Mouse (Mus musculus) central nervous system, embryonic 11.5 days (tissue): Measurements from ENCODE around the gene Zbtb3. TPM values are rescaled to one million over a fixed set of nuclear protein-coding genes. Genes with fewer than 3 reads are reported as not detected.

Source experiments
- polyA plus RNA-seq: library from polyadenylated mRNA; depleted of rRNA; stranded (reverse); fragments of >200 nt; gene quantifications from 2 replicates; pipeline ENCODE4 v1.2.3, GENCODE M21; 2012; rRNA removed

Zbtb3 gene
- polyA plus RNA-seq: 2.9 and 4.6 TPM in 2 replicates

GRCm38 (mm10) chr19:8802130-8802821 is at the start of gene Zbtb3:
Zbtb3 (plus strand) TSS chr19:8802555.

GRCm38 (mm10) chr19:8756635-8757387 is 45.5 kb upstream of the Zbtb3 start, which contains the start of gene Nxf1:
Nxf1 (plus strand) TSS chr19:8757073.

GRCm38 (mm10) chr19:8770567-8771270 is 31.6 kb upstream of the Zbtb3 start, which contains the start of gene Tmem223:
Tmem223 (plus strand) TSS chr19:8770996.

DNA sequence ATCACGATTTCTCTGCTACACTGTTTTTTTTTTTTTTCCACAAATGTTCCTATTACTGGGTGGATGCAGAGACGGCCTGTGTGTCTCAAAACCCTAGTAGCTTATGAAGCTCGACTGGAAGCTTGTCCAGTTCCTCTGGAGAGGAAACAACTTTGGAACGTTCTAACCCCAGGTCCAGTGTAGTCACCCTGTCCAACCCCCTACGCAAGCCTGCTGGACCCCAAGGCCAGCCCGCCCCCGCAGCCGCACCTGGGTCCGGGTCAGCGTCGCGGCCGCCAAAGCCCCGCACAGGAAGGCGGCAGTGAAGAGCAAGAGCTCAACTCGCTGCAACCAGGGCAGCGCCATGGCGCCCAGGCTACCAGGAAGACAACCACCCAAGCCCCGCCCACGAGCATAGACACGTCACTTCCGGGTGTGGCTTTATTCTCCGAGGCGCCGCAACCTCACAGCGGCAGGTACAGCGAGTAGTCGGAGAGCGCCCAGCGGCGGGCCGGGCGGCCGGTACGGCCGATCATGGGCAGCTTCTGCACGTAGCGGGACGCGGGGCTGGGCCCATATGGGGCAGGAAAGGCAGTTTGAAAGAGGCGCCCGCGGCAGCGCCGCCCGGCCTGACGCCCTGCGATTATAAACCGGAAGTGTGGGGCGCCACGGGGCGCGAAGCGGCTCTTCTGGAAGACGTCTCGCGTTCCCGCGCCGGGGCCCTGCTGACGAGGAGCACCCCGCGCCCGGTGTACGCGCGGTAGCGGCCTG is 28.1 kb upstream of the Zbtb3 start, which contains the start of gene Tmem179b:
Gene Tmem179b, minus strand, starts transcription at position 382 of the 750 bp plus-strand sequence.

GRCm38 (mm10) chr19:8786008-8786781 is 16.2 kb upstream of the Zbtb3 start, which contains the start of gene Taf6l:
Taf6l (minus strand) TSS chr19:8786417.

DNA sequence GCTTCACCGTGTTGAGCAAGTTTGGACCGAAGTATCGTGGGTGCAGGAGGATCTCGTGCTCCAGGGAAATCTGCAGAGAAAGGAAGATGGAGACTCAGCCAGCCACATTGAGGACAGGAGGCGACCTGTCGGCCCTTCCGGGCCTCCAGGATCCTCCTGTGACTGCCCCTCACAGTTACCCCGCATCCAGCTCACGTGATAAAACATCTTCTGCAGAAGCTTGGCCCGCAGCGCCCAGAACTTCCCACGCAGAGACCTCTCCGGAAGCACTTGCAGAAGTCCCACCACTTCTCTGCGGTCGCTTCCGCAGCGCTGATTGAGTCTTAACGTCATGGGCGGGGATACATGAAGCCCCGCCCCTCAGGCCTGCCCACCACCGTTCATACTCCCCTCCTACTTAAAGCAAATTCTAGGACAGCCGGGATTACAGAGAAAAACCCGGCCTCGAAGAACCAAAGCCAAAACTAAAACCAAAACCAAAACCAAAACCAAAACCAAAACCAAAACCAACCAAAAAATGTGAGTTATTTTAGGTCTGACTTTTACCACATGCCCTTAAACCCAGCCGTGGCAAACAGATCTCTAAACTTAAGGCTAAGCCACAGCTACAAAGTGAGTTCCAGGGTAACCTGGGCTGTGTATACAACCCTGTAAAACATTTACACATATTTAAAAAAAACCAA is 4.0 kb upstream of the Zbtb3 start, which contains the start of gene Polr2g:
Gene Polr2g, minus strand, starts transcription at position 314 of the 683 bp plus-strand sequence.

DNA sequence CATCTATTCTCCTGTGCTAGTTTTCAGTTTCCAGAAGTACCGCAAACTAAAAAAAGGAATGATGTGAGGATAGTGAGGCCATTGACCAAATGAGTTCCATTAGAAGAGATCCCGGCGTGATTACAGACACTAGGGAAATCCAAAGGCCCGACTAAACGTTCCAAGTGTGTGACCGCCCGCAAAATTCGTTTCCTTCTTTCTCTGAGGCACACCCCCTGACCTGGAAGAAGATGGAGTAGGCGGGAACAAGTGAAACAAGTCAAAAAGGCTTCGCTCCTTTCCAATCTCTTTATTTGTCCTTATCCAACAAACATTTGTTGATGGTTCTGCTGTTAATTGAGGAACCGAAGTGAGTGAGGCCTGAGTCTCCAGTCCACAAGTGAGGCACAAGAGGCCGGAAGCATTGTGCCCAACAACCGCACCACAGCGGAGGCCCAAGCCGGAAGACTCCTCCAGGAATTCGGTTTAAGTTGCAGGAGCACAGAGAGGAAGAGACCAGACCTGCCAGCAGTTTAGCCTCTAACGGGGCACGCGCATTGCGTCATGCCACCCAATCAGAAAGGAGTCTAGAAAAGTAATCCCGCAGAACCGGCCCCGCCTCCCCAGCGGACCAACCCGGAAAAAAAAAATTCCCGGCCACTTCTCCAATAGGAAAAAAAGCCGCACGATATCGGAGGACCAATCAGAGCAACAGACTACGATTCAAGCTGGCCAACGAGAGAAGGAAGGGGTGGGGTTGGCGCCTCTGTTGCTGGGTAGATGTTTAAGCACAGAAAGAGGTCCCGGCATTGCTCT is 16.6 kb downstream of the Zbtb3 start, which contains the start of gene Ttc9c:
Gene Ttc9c, minus strand, starts transcription at position 533 of the 795 bp plus-strand sequence.

GRCm38 (mm10) chr19:8819596-8820423 is 17.5 kb downstream of the Zbtb3 start, which contains the start of gene Hnrnpul2:
Hnrnpul2 (plus strand) TSS chr19:8820010.

DNA sequence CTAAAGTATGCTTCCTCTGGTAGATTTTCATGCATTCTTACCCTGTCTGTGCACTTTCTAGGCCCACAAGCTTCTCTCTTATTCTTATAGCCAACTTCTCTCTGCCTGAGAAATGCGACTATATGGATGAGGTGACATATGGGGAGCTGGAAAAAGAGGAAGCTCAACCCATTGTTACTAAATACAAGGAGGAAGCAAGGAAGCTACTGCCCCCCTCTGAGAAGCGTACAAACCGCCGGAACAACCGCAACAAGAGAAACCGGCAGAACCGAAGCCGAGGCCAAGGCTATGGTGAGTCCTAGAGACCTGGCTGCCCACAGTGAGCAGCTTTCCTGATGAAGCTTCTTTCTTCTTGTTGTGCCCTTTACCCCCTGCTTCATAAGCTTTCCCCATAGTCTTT is 27.3 kb downstream of the Zbtb3 start, which contains the start of gene AC129217.1:
Gene AC129217.1, plus strand, starts transcription at position 114 of the 400 bp plus-strand sequence.

GRCm38 (mm10) chr19:8837251-8837791 is 35.0 kb downstream of the Zbtb3 start, which contains the start of gene Bscl2:
Bscl2 (plus strand) TSS chr19:8837467.

DNA sequence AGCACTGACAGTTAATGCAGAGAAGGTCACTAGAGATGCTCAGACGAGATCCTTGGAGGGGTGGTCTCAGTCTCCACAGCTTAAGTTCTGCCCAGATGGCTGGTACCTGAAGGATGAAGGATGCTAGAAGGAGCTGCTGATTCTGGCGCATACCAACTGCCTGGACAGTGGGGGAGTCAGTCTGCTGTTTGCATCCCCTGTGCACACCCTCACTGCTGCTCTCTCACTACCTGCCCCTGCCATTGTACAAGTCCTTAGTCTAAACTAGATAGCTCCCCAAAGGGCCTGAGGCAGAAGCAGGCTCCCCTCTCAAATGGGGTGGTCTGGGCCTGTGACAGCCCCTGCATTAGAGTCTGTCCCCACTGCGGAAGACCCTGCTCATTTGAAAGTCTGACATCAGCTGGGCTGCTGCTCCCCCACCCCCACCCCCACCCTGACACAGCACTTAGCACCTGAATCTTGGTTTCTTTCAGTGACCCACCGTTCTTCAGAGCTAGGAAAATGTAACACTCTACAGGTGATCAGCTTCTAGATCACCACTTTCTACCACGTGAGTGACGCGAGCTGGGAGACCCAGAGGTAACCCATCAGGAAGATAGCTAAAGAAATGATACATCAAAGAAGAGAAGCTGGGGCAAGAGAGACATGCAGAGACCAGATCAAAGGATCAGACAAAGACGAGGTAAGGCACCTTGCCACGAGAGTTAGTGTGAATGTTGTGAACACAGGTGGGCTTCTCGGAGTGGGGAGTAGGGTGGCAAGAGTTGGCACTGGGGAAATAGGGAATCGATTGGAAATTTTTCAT is 37.0 kb downstream of the Zbtb3 start, which contains the start of gene Gng3:
Gene Gng3, minus strand, starts transcription at position 92 of the 805 bp plus-strand sequence.

DNA sequence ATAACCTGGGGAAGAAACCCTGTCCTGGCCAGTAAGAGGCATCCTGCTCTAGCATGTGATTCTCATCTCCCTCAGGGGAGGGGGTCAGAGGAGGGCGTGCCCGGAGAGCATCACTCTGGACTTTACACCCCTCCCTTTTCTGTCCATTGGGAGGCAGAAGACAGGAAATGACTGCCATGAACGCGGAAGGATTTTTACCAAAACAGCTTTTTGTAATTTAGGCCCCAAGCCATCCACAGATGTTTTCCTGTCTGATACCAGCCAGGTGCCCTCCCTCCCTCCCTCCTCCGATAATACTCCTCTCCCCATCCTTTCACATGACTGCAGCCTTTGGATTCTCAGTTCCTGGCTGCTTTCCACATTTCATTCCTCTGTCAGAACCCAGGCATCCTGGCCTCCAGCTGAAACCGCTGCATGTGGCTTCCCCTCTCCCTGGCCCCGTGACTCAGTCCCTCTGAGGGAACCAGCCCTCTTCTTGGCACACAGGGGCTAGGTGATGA is 48.1 kb downstream of the Zbtb3 start, which contains the start of gene Lrrn4cl:
Gene Lrrn4cl, plus strand, starts transcription at position 367 of the 500 bp plus-strand sequence.

Other genes with a start within 250 kb of the Zbtb3 start
- gene Slc22a8, start 211.3 kb upstream of the Zbtb3 start, polyA plus RNA-seq: 0.26 and 0.50 TPM in 2 replicates
- gene Slc22a6, start 184.5 kb upstream of the Zbtb3 start, polyA plus RNA-seq: 1.0 and 1.2 TPM in 2 replicates
- 0.18 and 0.32 TPM in 2 replicates for gene Chrm1, start 138.8 kb upstream of the Zbtb3 start, polyA plus RNA-seq
- gene Slc3a2, start 79.2 kb upstream of the Zbtb3 start, polyA plus RNA-seq: 95.3 and 154 TPM in 2 replicates
- gene Wdr74, start 66.7 kb upstream of the Zbtb3 start, polyA plus RNA-seq: 61.7 and 67.5 TPM in 2 replicates
- gene 1700092M07Rik, start 61.8 kb upstream of the Zbtb3 start, polyA plus RNA-seq: 3.5 and 4.2 TPM in 2 replicates
- gene Stx5a, start 61.1 kb upstream of the Zbtb3 start, polyA plus RNA-seq: 68.9 and 120 TPM in 2 replicates
- gene Nxf1, start 45.5 kb upstream of the Zbtb3 start, polyA plus RNA-seq: 229 and 239 TPM in 2 replicates
- gene Tmem223, start 31.6 kb upstream of the Zbtb3 start, polyA plus RNA-seq: 154 and 167 TPM in 2 replicates
- 20.2 and 35.2 TPM in 2 replicates for gene Tmem179b, start 28.1 kb upstream of the Zbtb3 start, polyA plus RNA-seq
- 26.9 and 28.7 TPM in 2 replicates for gene Taf6l, start 16.1 kb upstream of the Zbtb3 start, polyA plus RNA-seq
- gene Polr2g, start 4.0 kb upstream of the Zbtb3 start, polyA plus RNA-seq: 133 and 156 TPM in 2 replicates
- 54.1 and 73.8 TPM in 2 replicates for gene Ttc9c, start 16.8 kb downstream of the Zbtb3 start, polyA plus RNA-seq
- gene Hnrnpul2, start 17.5 kb downstream of the Zbtb3 start, polyA plus RNA-seq: 83.3 and 183 TPM in 2 replicates
- 2.4 TPM in 1 of 2 replicates, not detected in the other for gene AC129217.1, start 27.2 kb downstream of the Zbtb3 start, polyA plus RNA-seq
- gene Bscl2, start 34.9 kb downstream of the Zbtb3 start, polyA plus RNA-seq: 49.4 and 62.6 TPM in 2 replicates
- 52.5 and 74.8 TPM in 2 replicates for gene Gng3, start 36.6 kb downstream of the Zbtb3 start, polyA plus RNA-seq
- gene Lrrn4cl, start 48.2 kb downstream of the Zbtb3 start, polyA plus RNA-seq: 0.79 and 0.83 TPM in 2 replicates
- 165 and 393 TPM in 2 replicates for gene Ubxn1, start 68.9 kb downstream of the Zbtb3 start, polyA plus RNA-seq
- gene Uqcc3, start 78.4 kb downstream of the Zbtb3 start, polyA plus RNA-seq: 54.0 and 71.8 TPM in 2 replicates
- gene Lbhd1, start 81.2 kb downstream of the Zbtb3 start, polyA plus RNA-seq: 7.5 and 10.5 TPM in 2 replicates
- gene Gm49403, start 81.4 kb downstream of the Zbtb3 start, polyA plus RNA-seq: not detected in 2 replicates
- gene 1810009A15Rik, start 86.3 kb downstream of the Zbtb3 start, polyA plus RNA-seq: 123 and 143 TPM in 2 replicates
- 11.4 TPM in 1 of 2 replicates, not detected in the other for gene Gm49416, start 86.4 kb downstream of the Zbtb3 start, polyA plus RNA-seq
- 25.3 and 31.6 TPM in 2 replicates for gene Ints5, start 90.5 kb downstream of the Zbtb3 start, polyA plus RNA-seq
- gene Ganab, start 95.5 kb downstream of the Zbtb3 start, polyA plus RNA-seq: 126 and 172 TPM in 2 replicates
- 84.3 and 108 TPM in 2 replicates for gene B3gat3, start 117.8 kb downstream of the Zbtb3 start, polyA plus RNA-seq
- 2.5 and 3.1 TPM in 2 replicates for gene Rom1, start 126.8 kb downstream of the Zbtb3 start, polyA plus RNA-seq
- gene Eml3, start 127.0 kb downstream of the Zbtb3 start, polyA plus RNA-seq: 25.8 and 32.3 TPM in 2 replicates
- gene Mta2, start 139.3 kb downstream of the Zbtb3 start, polyA plus RNA-seq: 75.1 and 76.6 TPM in 2 replicates
- 28.1 and 28.7 TPM in 2 replicates for gene Tut1, start 151.3 kb downstream of the Zbtb3 start, polyA plus RNA-seq
- 547 and 626 TPM in 2 replicates for gene Eef1g, start 164.5 kb downstream of the Zbtb3 start, polyA plus RNA-seq
- gene Ahnak, start 186.7 kb downstream of the Zbtb3 start, polyA plus RNA-seq: 10.3 and 10.8 TPM in 2 replicates